ENCODE assay signal across 31 mouse cellular contexts in the genomic region with DNA sequence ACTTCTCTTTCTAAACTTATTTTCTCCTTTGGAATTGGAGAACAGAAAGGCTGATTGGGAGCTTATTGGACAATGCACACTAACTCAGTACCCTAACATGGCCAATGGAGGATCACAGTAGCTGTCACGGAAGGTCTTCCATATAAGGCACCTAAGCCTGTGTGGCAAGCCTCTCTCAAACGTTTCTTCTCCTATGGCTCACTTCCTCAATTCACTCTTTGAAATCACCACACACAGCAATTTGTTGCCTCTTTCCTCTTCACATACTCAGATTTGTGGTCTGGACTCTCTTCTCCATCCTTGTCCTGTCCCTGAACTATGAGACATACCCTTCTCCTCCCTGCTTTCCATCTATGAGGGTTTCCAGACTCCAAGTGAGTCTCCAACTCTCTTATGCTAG. TPM values are rescaled to one million over a fixed set of nuclear protein-coding genes. Genes with fewer than 3 reads are reported as not detected.
DNase-seq lines count a peak whose midpoint lies in the region; ATAC-seq and TF ChIP-seq lines count a peak whose summit lies in the region.
"Had no signal": no experiment of that assay in that cellular context is flagged by ENCODE, and none has a peak within 500 bp of the region (broad histone marks: within the 10 kb centered on the region; RNA-seq: fewer than 3 reads in every experiment).

No protein-coding gene starts in this region.

- no peak for TF ChIP-seq EP300 in liver, postnatal 0 days (IDR thresholded peaks at IDR 0.05; ENCODE audit: low read depth)

- no peak overlapping the region for H3K9ac ChIP-seq in liver, postnatal 0 days (replicated peaks)
- H3K9ac ChIP-seq in hindbrain, embryonic 16.5 days (ENCODE audit: low read depth, low read length), result no peak overlapping the region
- H3K9ac ChIP-seq: embryonic facial prominence, embryonic 12.5 days; forebrain, embryonic 12.5 days; hindbrain, embryonic 12.5 days; limb, embryonic 13.5 days; liver, embryonic 15.5 days had no signal

- TF ChIP-seq POLR2A in bone marrow macrophage, adult 2 months (IDR thresholded peaks at IDR 0.05; ENCODE audit: borderline replicate concordance, low read depth, low read length), result no peak

- H3K4me3 ChIP-seq in liver, postnatal 0 days (ENCODE audit: low read depth, low read length), result no peak overlapping the region
- H3K4me3 ChIP-seq in bone marrow macrophage, adult 2 months (ENCODE audit: insufficient read depth, low read length), result no peak overlapping the region
- H3K4me3 ChIP-seq in hindbrain, embryonic 16.5 days (ENCODE audit: low read length), result no peak overlapping the region
- H3K4me3 ChIP-seq: embryonic facial prominence, embryonic 12.5 days; erythroblast, embryonic 14.5 days; forebrain, embryonic 12.5 days; gastrocnemius, adult 2 months; hindbrain, embryonic 12.5 days; limb, embryonic 13.5 days; liver, embryonic 15.5 days had no signal

- H3K9me3 ChIP-seq in liver, postnatal 0 days (ENCODE audit: low read length), result no peaks in the 10 kb centered on the region
- no peaks in the 10 kb centered on the region for H3K9me3 ChIP-seq in hindbrain, embryonic 16.5 days (ENCODE audit: control insufficient read depth, low read length)
- H3K9me3 ChIP-seq: embryonic facial prominence, embryonic 12.5 days; forebrain, embryonic 12.5 days; hindbrain, embryonic 12.5 days; limb, embryonic 13.5 days; liver, embryonic 15.5 days had no signal

- peak; percentile 51; the same call in 1 of the 2 replicates for ATAC-seq in liver, postnatal 0 days
- peak; percentile 80 for ATAC-seq in megakaryocyte, adult 5-6 weeks (ENCODE audit: poor library complexity, severe bottlenecking)
- ATAC-seq in hindbrain, embryonic 16.5 days, result no peak
- ATAC-seq: inflammation-experienced regulatory T-cells, adult 6 months had no signal

- no peak overlapping the region for H3K4me2 ChIP-seq in liver, postnatal 0 days (ENCODE audit: low read depth, low read length)
- H3K4me2 ChIP-seq in hindbrain, embryonic 16.5 days (ENCODE audit: low read length), result no peak overlapping the region
- H3K4me2 ChIP-seq: embryonic facial prominence, embryonic 12.5 days; forebrain, embryonic 12.5 days; hindbrain, embryonic 12.5 days; limb, embryonic 13.5 days; liver, embryonic 15.5 days had no signal

- H3K27me3 ChIP-seq in liver, postnatal 0 days (ENCODE audit: insufficient read depth, low read length), result no peaks in the 10 kb centered on the region
- no peaks in the 10 kb centered on the region for H3K27me3 ChIP-seq in hindbrain, embryonic 16.5 days (replicated peaks; ENCODE audit: control insufficient read depth, insufficient read depth, low read length)
- H3K27me3 ChIP-seq: embryonic facial prominence, embryonic 12.5 days; forebrain, embryonic 12.5 days; hindbrain, embryonic 12.5 days; limb, embryonic 13.5 days; liver, embryonic 15.5 days had no signal

- H3K36me3 ChIP-seq in liver, postnatal 0 days (replicated peaks; ENCODE audit: insufficient read depth, low read length), result no peaks in the 10 kb centered on the region
- no peaks in the 10 kb centered on the region for H3K36me3 ChIP-seq in hindbrain, embryonic 16.5 days (ENCODE audit: control insufficient read depth, insufficient read depth, low read length)
- H3K36me3 ChIP-seq: embryonic facial prominence, embryonic 12.5 days; forebrain, embryonic 12.5 days; hindbrain, embryonic 12.5 days; limb, embryonic 13.5 days; liver, embryonic 15.5 days had no signal

- WGBS in liver, postnatal 0 days (ENCODE audit: insufficient replicate concordance), result 35% methylated on average over 2 of the region's 2 CpGs
- WGBS in hindbrain, embryonic 16.5 days, result 81% methylated on average over 2 of the region's 2 CpGs

- H3K27ac ChIP-seq in liver, postnatal 0 days (ENCODE audit: low read depth), result no peak overlapping the region
- H3K27ac ChIP-seq in bone marrow macrophage, adult 2 months (ENCODE audit: insufficient read depth, low read depth, low read length), result peak overlapping the region; percentile 92
- no peak overlapping the region for H3K27ac ChIP-seq in hindbrain, embryonic 16.5 days (ENCODE audit: low read depth, low read length)
- H3K27ac ChIP-seq: embryonic facial prominence, embryonic 12.5 days; forebrain, embryonic 12.5 days; gastrocnemius, adult 2 months; hindbrain, embryonic 12.5 days; limb, embryonic 13.5 days; liver, embryonic 15.5 days had no signal

- DNase-seq in liver, postnatal 0 days, result no peak
- DNase-seq in liver, result no peak
- no peak for DNase-seq in layer of hippocampus, adult 8-10 months (ENCODE audit: low spot score in 2 of 2)
- no peak for DNase-seq in urinary bladder, postnatal 4 days (ENCODE audit: low spot score in 2 of 2)
- DNase-seq: adrenal gland, postnatal 10 days; cerebellum, adult 9-10 months; gastrocnemius, adult 2 months; kidney, adult 18-20 months; kidney, postnatal 4 days; layer of hippocampus, adult 9-11 months; lung, postnatal 10 days; right cerebral cortex, postnatal 14 days had no signal

- TF ChIP-seq CTCF in liver, postnatal 0 days (IDR thresholded peaks at IDR 0.05; ENCODE audit: low read depth), result no peak
- TF ChIP-seq CTCF in bone marrow macrophage, adult 2 months (IDR thresholded peaks at IDR 0.05; ENCODE audit: low read depth, low read length), result no peak

- peaks cover 8% of the 10 kb centered on the region; the same call in 1 of the 2 replicates for H3K4me1 ChIP-seq in liver, postnatal 0 days (ENCODE audit: insufficient read depth)
- peaks cover 72% of the 10 kb centered on the region for H3K4me1 ChIP-seq in bone marrow macrophage, adult 2 months (ENCODE audit: control insufficient read depth, insufficient read depth, low read length)
- no peaks in the 10 kb centered on the region; the same call in 1 of the 2 replicates for H3K4me1 ChIP-seq in hindbrain, embryonic 16.5 days (ENCODE audit: control insufficient read depth, insufficient read depth, low read depth, low read length)

RNA-seq across cellular contexts. Expression of a gene that starts 30.6 kb away (rescaled TPM):
- 1.8 and 2.5 TPM in 2 replicates for polyA plus RNA-seq in liver, postnatal 0 days (2015; fragmentation: Nextera tagmentation; extraction: Ambion mirVana)
- polyA plus RNA-seq in bone marrow macrophage, adult 2 months (2012; ENCODE audit: insufficient read depth, insufficient read length, missing spikeins), result 4.0 and 4.7 TPM in 2 replicates
- 45.4 and 58.9 TPM in 2 replicates for total RNA-seq in megakaryocyte, adult 5-6 weeks (2015)
- total RNA-seq in megakaryocyte, adult 5-6 weeks (2017), result 26.0 and 31.5 TPM in 2 replicates
- polyA plus RNA-seq in hindbrain, embryonic 16.5 days (2015; fragmentation: Nextera tagmentation; extraction: Ambion mirVana), result 0.37 and 0.45 TPM in 2 replicates
- total RNA-seq in layer of hippocampus, adult 8-10 months (2022), result under 1 TPM in 1 of 4 experiments, not detected in 3; 0.56 TPM
- total RNA-seq: left cerebral cortex, postnatal 25 days; midbrain, postnatal 0 days had no signal
- polyA plus RNA-seq: erythroblast, embryonic 14.5 days; inflammation-experienced regulatory T-cells, adult 6 months had no signal

RNA-seq across cellular contexts. Expression of a gene that starts 33.6 kb away (rescaled TPM):
- polyA plus RNA-seq in liver, postnatal 0 days (2015; fragmentation: Nextera tagmentation; extraction: Ambion mirVana), result not detected in 2 replicates
- polyA plus RNA-seq in bone marrow macrophage, adult 2 months (2012; ENCODE audit: insufficient read depth, insufficient read length, missing spikeins), result not detected in 2 replicates
- not detected in 2 replicates for total RNA-seq in megakaryocyte, adult 5-6 weeks (2015)
- not detected in 2 replicates for total RNA-seq in megakaryocyte, adult 5-6 weeks (2017)
- not detected in 2 replicates for polyA plus RNA-seq in hindbrain, embryonic 16.5 days (2015; fragmentation: Nextera tagmentation; extraction: Ambion mirVana)
- total RNA-seq in layer of hippocampus, adult 8-10 months (2022), result not detected
- total RNA-seq: adrenal gland, postnatal 10 days; gastrocnemius, adult 2 months; heart, postnatal 25 days; left cerebral cortex, adult 18-20 months; left cerebral cortex, postnatal 25 days; midbrain, postnatal 0 days had no signal
- polyA plus RNA-seq: embryonic facial prominence, embryonic 12.5 days; erythroblast, embryonic 14.5 days; forebrain, embryonic 12.5 days; frontal cortex, adult 2 months; gonadal fat pad, adult 2 months; heart, embryonic 14.5 days; hindbrain, embryonic 12.5 days; inflammation-experienced regulatory T-cells, adult 6 months; kidney, embryonic 16.5 days; limb, embryonic 13.5 days; liver, embryonic 15.5 days; midbrain, postnatal 0 days; thymus, postnatal 0 days had no signal

RNA-seq across cellular contexts. Expression of a gene that starts 36.6 kb away (rescaled TPM):
- not detected in 2 replicates for polyA plus RNA-seq in liver, postnatal 0 days (2015; fragmentation: Nextera tagmentation; extraction: Ambion mirVana)
- not detected in 2 replicates for polyA plus RNA-seq in bone marrow macrophage, adult 2 months (2012; ENCODE audit: insufficient read depth, insufficient read length, missing spikeins)
- not detected in 2 replicates for total RNA-seq in megakaryocyte, adult 5-6 weeks (2015)
- not detected in 2 replicates for total RNA-seq in megakaryocyte, adult 5-6 weeks (2017)
- polyA plus RNA-seq in hindbrain, embryonic 16.5 days (2015; fragmentation: Nextera tagmentation; extraction: Ambion mirVana), result 17.6 and 17.8 TPM in 2 replicates
- 10 to 100 TPM; 53.7 to 58.2 (median 54.8) TPM for total RNA-seq in layer of hippocampus, adult 8-10 months (2022)
- total RNA-seq: heart, postnatal 25 days had no signal
- polyA plus RNA-seq: erythroblast, embryonic 14.5 days; heart, embryonic 14.5 days; inflammation-experienced regulatory T-cells, adult 6 months; thymus, postnatal 0 days had no signal

RNA-seq across cellular contexts. Expression of a gene that starts 40.7 kb away (rescaled TPM):
- 0.51 and 1.1 TPM in 2 replicates for polyA plus RNA-seq in liver, postnatal 0 days (2015; fragmentation: Nextera tagmentation; extraction: Ambion mirVana)
- 1.9 and 2.0 TPM in 2 replicates for polyA plus RNA-seq in bone marrow macrophage, adult 2 months (2012; ENCODE audit: insufficient read depth, insufficient read length, missing spikeins)
- 0.74 TPM in 1 of 2 replicates, not detected in the other for total RNA-seq in megakaryocyte, adult 5-6 weeks (2015)
- total RNA-seq in megakaryocyte, adult 5-6 weeks (2017), result not detected in 2 replicates
- polyA plus RNA-seq in hindbrain, embryonic 16.5 days (2015; fragmentation: Nextera tagmentation; extraction: Ambion mirVana), result 0.79 and 0.89 TPM in 2 replicates
- total RNA-seq in layer of hippocampus, adult 8-10 months (2022), result not detected
- total RNA-seq: gastrocnemius, adult 2 months; left cerebral cortex, adult 18-20 months; left cerebral cortex, postnatal 25 days had no signal
- polyA plus RNA-seq: erythroblast, embryonic 14.5 days; inflammation-experienced regulatory T-cells, adult 6 months had no signal

RNA-seq across cellular contexts. Expression of a gene that starts 52.8 kb away (rescaled TPM):
- 0.09 TPM in 1 of 2 replicates, not detected in the other for polyA plus RNA-seq in liver, postnatal 0 days (2015; fragmentation: Nextera tagmentation; extraction: Ambion mirVana)
- not detected in 2 replicates for polyA plus RNA-seq in bone marrow macrophage, adult 2 months (2012; ENCODE audit: insufficient read depth, insufficient read length, missing spikeins)
- not detected in 2 replicates for total RNA-seq in megakaryocyte, adult 5-6 weeks (2015)
- total RNA-seq in megakaryocyte, adult 5-6 weeks (2017), result not detected in 2 replicates
- polyA plus RNA-seq in hindbrain, embryonic 16.5 days (2015; fragmentation: Nextera tagmentation; extraction: Ambion mirVana), result 0.24 and 0.38 TPM in 2 replicates
- total RNA-seq in layer of hippocampus, adult 8-10 months (2022), result not detected
- total RNA-seq: left cerebral cortex, adult 18-20 months; midbrain, postnatal 0 days had no signal
- polyA plus RNA-seq: erythroblast, embryonic 14.5 days; forebrain, embryonic 12.5 days; inflammation-experienced regulatory T-cells, adult 6 months had no signal

Comparison
In these comparisons a context has a peak if more than half of its experiments do, and no peak if none do; other contexts are left out.
1. RNA of a gene that starts 36.6 kb away (polyA plus RNA-seq): 17.6 to 17.8 TPM in hindbrain, embryonic 16.5 days; not detected in liver, postnatal 0 days and not detected in bone marrow macrophage, adult 2 months; every median in the first group is over 10 times any median in the second.